Mouse (Mus musculus) CH12.LX (cell line): ENCODE results near the gene Med26.

Source experiments
- CTCF ChIP-seq, 2 experiments: IDR thresholded peaks in 1 of 2; conservative IDR thresholded peaks in 1 of 2; 2 replicates each; pipeline ENCODE4 v1.5.1; 2011 to 2012; ENCODE audit warnings: low read depth in 2 of 2, low read length in 2 of 2, improper control_type of control experiment in 1 of 2, inconsistent platforms in 1 of 2, mild to moderate bottlenecking in 1 of 2, moderate library complexity in 1 of 2
- MAFK ChIP-seq: IDR thresholded peaks from 2 replicates; pipeline ENCODE4 v1.6.1; 2011; ENCODE audit warnings: low read length, improper control_type of control experiment; ENCODE audit not compliant: insufficient replicate concordance
- POLR2A ChIP-seq: IDR thresholded peaks from 2 replicates; pipeline ENCODE4 v1.6.1; 2011; ENCODE audit warnings: low read depth, mild to moderate bottlenecking, improper control_type of control experiment, low read length
- SMC3 ChIP-seq: IDR thresholded peaks from 2 replicates; pipeline ENCODE4 v1.6.1; 2011; ENCODE audit warnings: low read depth, low read length, improper control_type of control experiment

DNA sequence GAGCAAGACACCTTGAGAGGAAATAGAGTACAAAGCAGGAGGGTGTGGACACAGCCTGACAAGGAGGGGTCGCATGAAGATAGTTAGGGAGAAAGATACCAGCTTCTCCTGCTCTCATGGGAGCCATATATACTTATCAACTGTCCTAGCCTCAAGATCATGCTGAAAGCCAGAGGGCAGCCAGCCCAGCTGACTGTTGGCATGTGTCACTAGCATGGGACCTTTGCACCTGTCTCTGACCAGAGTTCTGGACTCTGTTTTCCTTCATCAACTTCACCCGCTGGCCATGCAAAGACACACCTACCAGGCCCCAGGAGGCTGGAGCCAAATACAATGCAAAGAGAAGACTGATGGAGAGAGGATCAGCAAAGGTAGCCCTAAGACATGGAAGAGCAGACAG, 78.8 kb downstream of the Med26 start:
- no peak for TF ChIP-seq SMC3
- TF ChIP-seq MAFK, result no peak
- TF ChIP-seq CTCF (conservative IDR thresholded peaks at IDR 0.05 in 1 of 2, IDR thresholded peaks at IDR 0.05 in 1 of 2; ENCODE audit: low read depth in 2 of 2, low read length in 2 of 2), result no peak
- no peak for TF ChIP-seq POLR2A
